Mouse (Mus musculus) heart, adult 2 months (tissue): ENCODE results near the gene Kiss1.

ENCODE experiments used
- CTCF ChIP-seq: fragments of 200-600 bp; IDR thresholded peaks from 2 replicates; pipeline ENCODE4 v1.8.1; 2022; ENCODE audit warnings: antibody characterized with exemption, mild to moderate bottlenecking, moderate library complexity
- EP300 ChIP-seq: fragments of 200-500 bp; IDR thresholded peaks from 2 replicates; pipeline ENCODE4 v1.6.1; 2011; ENCODE audit warnings: low read depth, low read length, control low read depth; ENCODE audit not compliant: insufficient read depth
- POLR2A ChIP-seq: fragments of 200-500 bp; IDR thresholded peaks from 2 replicates; pipeline ENCODE4 v1.6.1; 2011; ENCODE audit warnings: mild to moderate bottlenecking, low read depth, low read length, control low read depth; ENCODE audit not compliant: insufficient read depth

DNA sequence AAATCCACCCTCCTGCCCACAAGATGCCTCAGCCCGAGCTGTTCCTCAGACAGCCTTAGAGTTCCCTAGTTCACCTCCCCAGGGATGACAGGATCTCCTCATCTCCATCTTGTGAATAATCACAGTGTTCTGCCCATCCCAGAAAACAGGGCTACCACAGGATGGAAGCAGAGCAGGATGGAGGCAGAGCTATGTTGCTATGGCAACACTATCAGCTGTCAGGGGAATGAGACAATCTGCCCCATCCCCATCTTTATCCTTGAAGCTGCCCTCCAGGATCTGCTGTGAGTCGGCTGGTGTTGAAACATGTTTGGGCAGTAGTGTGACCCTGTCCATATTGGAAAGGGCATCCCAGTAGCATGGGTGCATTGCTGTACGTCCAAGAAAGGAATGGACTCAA is 9.5 kb downstream of the Kiss1 start:
- TF ChIP-seq EP300 (no peak), CTCF (no peak), POLR2A (no peak)
